Mouse (Mus musculus) retina, postnatal 7 days (tissue): ENCODE measurements at regions not wholly inside any gene's neighbourhood (a gene's known extent, or its start where the extent isn't known, plus 50 kb on each side); places are given as distances from the start of the nearest gene placed in this dataset.
"Not testable (repeated sequence)": the region's sequence is repeated elsewhere in the genome, so short reads cannot be mapped to it uniquely, and the experiment has no call there.

Experiments used
- DNase-seq: peaks from one replicate; pipeline ENCODE4 v3.0.0-alpha.2; 2012; ENCODE audit warnings: low read depth, low spot score

GRCm38 (mm10) chr17:83993028-83993427 is 145.3 kb upstream of the Haao start:
- no peak for DNase-seq

GRCm38 (mm10) chr17:83990421-83991365 is 142.9 kb upstream of the Haao start:
- no peak for DNase-seq

GRCm38 (mm10) chr17:83988897-83989296 is 141.1 kb upstream of the Haao start:
- no peak for DNase-seq

GRCm38 (mm10) chr17:83988165-83988564 is 140.4 kb upstream of the Haao start:
- DNase-seq = no peak

- no peak for DNase-seq
These were observed 139.9 kb upstream of the Haao start for GRCm38 (mm10) chr17:83987683-83988082.

GRCm38 (mm10) chr17:83985916-83986578 is 138.3 kb upstream of the Haao start:
- DNase-seq = no peak

GRCm38 (mm10) chr17:83985333-83985790 is 137.6 kb upstream of the Haao start:
- no peak for DNase-seq

- DNase-seq = no peak
These were observed 136.2 kb upstream of the Haao start for GRCm38 (mm10) chr17:83983837-83984388.

GRCm38 (mm10) chr17:83983070-83983836 is 135.5 kb upstream of the Haao start:
- DNase-seq = no peak

- no peak for DNase-seq
These were observed 134.9 kb upstream of the Haao start for GRCm38 (mm10) chr17:83982700-83983069.

GRCm38 (mm10) chr17:83978858-83979470 is 131.2 kb upstream of the Haao start:
- DNase-seq = no peak

GRCm38 (mm10) chr17:83977725-83978124 is 130.0 kb upstream of the Haao start:
- no peak for DNase-seq

GRCm38 (mm10) chr17:83975813-83976212 is 128.1 kb upstream of the Haao start:
- DNase-seq = no peak

GRCm38 (mm10) chr17:83973461-83974350 is 125.9 kb upstream of the Haao start:
- DNase-seq = no peak

GRCm38 (mm10) chr17:83972874-83973273 is 125.1 kb upstream of the Haao start:
- DNase-seq = no peak

GRCm38 (mm10) chr17:83972470-83972869 is 124.7 kb upstream of the Haao start:
- DNase-seq = no peak

- no peak for DNase-seq
These were observed 124.3 kb upstream of the Haao start for GRCm38 (mm10) chr17:83972026-83972425.

GRCm38 (mm10) chr17:83969407-83969826 is 121.7 kb upstream of the Haao start:
- DNase-seq = no peak

GRCm38 (mm10) chr17:83968124-83968523 is 120.4 kb upstream of the Haao start:
- not testable (repeated sequence) for DNase-seq

- no peak for DNase-seq
These were observed 119.2 kb upstream of the Haao start for GRCm38 (mm10) chr17:83967007-83967406.
